ENCODE assay signal across 27 mouse cellular contexts in genomic region chr5:76522446-76522845, GRCm38 (mm10). TPM values are rescaled to one million over a fixed set of nuclear protein-coding genes. Genes with fewer than 3 reads are reported as not detected.
"Had no signal": no experiment of that assay in that cellular context is flagged by ENCODE, and none has a peak within 500 bp of the region (broad histone marks: within the 10 kb centered on the region; RNA-seq: fewer than 3 reads in every experiment).

No protein-coding gene starts in this region.

- ATAC-seq: intestine, embryonic 15.5 days; midbrain, embryonic 13.5 days; midbrain, embryonic 16.5 days had no signal

- H3K36me3 ChIP-seq: intestine, embryonic 15.5 days; kidney, embryonic 15.5 days; lung, embryonic 15.5 days; midbrain, embryonic 10.5 days; midbrain, embryonic 13.5 days; stomach, embryonic 15.5 days had no signal

- H3K4me2 ChIP-seq: intestine, embryonic 15.5 days; kidney, embryonic 15.5 days; liver, embryonic 11.5 days; lung, embryonic 15.5 days; midbrain, embryonic 13.5 days; stomach, embryonic 15.5 days had no signal

- H3K4me1 ChIP-seq: intestine, embryonic 15.5 days; kidney, embryonic 15.5 days; lung, embryonic 15.5 days; midbrain, embryonic 10.5 days; midbrain, embryonic 13.5 days; stomach, embryonic 15.5 days had no signal

- H3K9me3 ChIP-seq: intestine, embryonic 15.5 days; kidney, embryonic 15.5 days; lung, embryonic 15.5 days; megakaryocyte, embryonic 14.5 days; midbrain, embryonic 10.5 days; midbrain, embryonic 13.5 days; stomach, embryonic 15.5 days had no signal

- H3K27me3 ChIP-seq: intestine, embryonic 15.5 days; kidney, embryonic 15.5 days; lung, embryonic 15.5 days; megakaryocyte, embryonic 14.5 days; midbrain, embryonic 13.5 days; stomach, embryonic 15.5 days had no signal

- H3K27ac ChIP-seq: intestine, embryonic 15.5 days; kidney, embryonic 15.5 days; left cerebral cortex, adult 2 months; liver, embryonic 14.5 days; lung, embryonic 15.5 days; midbrain, embryonic 10.5 days; midbrain, embryonic 13.5 days; stomach, embryonic 15.5 days had no signal

- H3K9ac ChIP-seq: intestine, embryonic 15.5 days; kidney, embryonic 15.5 days; liver, embryonic 14.5 days; lung, embryonic 15.5 days; midbrain, embryonic 13.5 days; stomach, embryonic 15.5 days had no signal

- DNase-seq: kidney, adult 11 months; kidney, postnatal 10 days; kidney, postnatal 4 days; layer of hippocampus, adult 9-11 months; layer of hippocampus, postnatal 36 days; lung, adult 18-20 months; lung, postnatal 10 days; lung, postnatal 36 days; right cerebral cortex, postnatal 14 days; right cerebral cortex, postnatal 4 days; thymus, postnatal 25 days had no signal

- H3K4me3 ChIP-seq: intestine, embryonic 15.5 days; kidney, embryonic 15.5 days; left cerebral cortex, adult 2 months; lung, embryonic 15.5 days; megakaryocyte, embryonic 14.5 days; midbrain, embryonic 10.5 days; midbrain, embryonic 13.5 days; stomach, embryonic 15.5 days had no signal

RNA-seq across cellular contexts. Expression of gene Gm7271, which starts 38.6 kb away (rescaled TPM):
- total RNA-seq: layer of hippocampus, adult 18-20 months; layer of hippocampus, postnatal 36 days; left cerebral cortex, adult 2 months; left cerebral cortex, postnatal 36 days had no signal
- polyA plus RNA-seq: intestine, embryonic 15.5 days; kidney, embryonic 15.5 days; limb, embryonic 11.5 days; limb, embryonic 14.5 days; liver, embryonic 11.5 days; liver, embryonic 14.5 days; lung, embryonic 15.5 days; midbrain, embryonic 13.5 days; midbrain, embryonic 16.5 days; stomach, embryonic 15.5 days; thymus, postnatal 0 days had no signal
